Mouse (Mus musculus) erythroblast, embryonic 14.5 days (primary cell): ENCODE measurements around the gene Mrpl38.

Experiments
- GATA1 ChIP-seq: IDR thresholded peaks from 2 replicates; pipeline ENCODE4 v1.6.1; 2012; ENCODE audit warnings: low read length, inconsistent platforms, mixed read lengths
- TAL1 ChIP-seq: IDR thresholded peaks from 3 replicates; pipeline ENCODE4 v1.6.1; 2012; ENCODE audit warnings: low read length, inconsistent platforms, mixed read lengths

GRCm38 (mm10) chr11:116161312-116161711, 22.6 kb upstream of the Mrpl38 start:
- TF ChIP-seq TAL1 (no peak), GATA1 (no peak)
